Mouse (Mus musculus) kidney, adult 2 months (tissue): ENCODE data around the gene Fosb. TPM values are rescaled to one million over a fixed set of nuclear protein-coding genes. Genes with fewer than 3 reads are reported as not detected.

Source experiments
- DNase-seq: peaks from one replicate; pipeline ENCODE4 v3.0.0; 2021
- H3K27ac ChIP-seq: fragments of 200-500 bp; 2 replicates; pipeline ENCODE4 v1.5.1; 2012; ENCODE audit warnings: low read depth, low read length, control low read depth, inconsistent platforms; ENCODE audit not compliant: insufficient read depth
- H3K27me3 ChIP-seq: fragments of 200-500 bp; replicated peaks from 2 replicates; pipeline ENCODE4 v1.6.1; 2012; ENCODE audit warnings: mild to moderate bottlenecking, moderate library complexity, low read length, inconsistent platforms; ENCODE audit not compliant: control insufficient read depth, insufficient read depth
- H3K36me3 ChIP-seq: fragments of 200-500 bp; 2 replicates; pipeline ENCODE4 v1.6.1; 2012; ENCODE audit warnings: mild to moderate bottlenecking, moderate library complexity, low read length, inconsistent platforms; ENCODE audit not compliant: control insufficient read depth, insufficient read depth
- H3K4me1 ChIP-seq: fragments of 200-500 bp; 2 replicates; pipeline ENCODE4 v1.6.1; 2011; ENCODE audit warnings: low read length; ENCODE audit not compliant: control insufficient read depth, insufficient read depth
- H3K4me3 ChIP-seq: fragments of 200-500 bp; 2 replicates; pipeline ENCODE4 v1.5.1; 2011; ENCODE audit warnings: mild to moderate bottlenecking, low read depth, low read length, control low read depth; ENCODE audit not compliant: insufficient read depth
- CTCF ChIP-seq: fragments of 200-500 bp; conservative IDR thresholded peaks from 2 replicates; pipeline ENCODE4 v1.5.1; 2011; ENCODE audit warnings: low read depth, mild to moderate bottlenecking, control low read depth, low read length, moderate library complexity, mixed read lengths; ENCODE audit not compliant: insufficient read depth, insufficient read length
- POLR2A ChIP-seq: fragments of 200-500 bp; IDR thresholded peaks from one replicate; pipeline ENCODE4 v1.6.1; 2011; ENCODE audit warnings: low read depth, low read length, control low read depth
- WGBS: fragments of 180-500 bp; shearing (Covaris S2); methylation state at CpG from one replicate; pipeline ENCODE4 v1.1.7; 2018; 5-methylcytosine and 5-hydroxymethylcytosine counted together
- polyA plus RNA-seq: library from polyadenylated mRNA; depleted of rRNA; stranded (reverse); fragments of >200 nt; gene quantifications from 2 replicates; pipeline ENCODE4 v1.2.3, GENCODE M21; 2012

Fosb gene
- polyA plus RNA-seq, 1 experiment: 0.17 TPM

DNA sequence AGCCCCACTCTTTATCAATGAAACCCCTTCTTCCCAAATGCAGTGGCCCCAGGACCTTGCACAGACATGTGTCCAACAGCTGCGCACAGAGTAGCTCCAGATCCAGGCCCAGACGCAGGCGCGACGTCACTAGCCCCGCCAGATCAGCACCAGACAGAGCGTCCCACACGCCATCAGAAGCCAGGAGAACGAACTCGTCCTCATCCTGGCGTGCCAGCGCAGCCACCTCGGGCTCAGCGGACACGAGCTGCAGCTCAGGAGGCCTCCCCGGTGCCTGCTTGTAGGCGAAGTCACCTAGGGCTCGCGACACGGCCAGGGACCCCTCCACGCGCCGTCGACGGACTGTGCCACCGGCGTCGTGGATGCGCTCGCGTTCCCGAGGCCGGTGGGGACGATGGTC lies 30.8 kb downstream of the Fosb start:
- Histone ChIP-seq H3K36me3 (no peaks in the 10 kb centered on the region), H3K4me1 (no peaks in the 10 kb centered on the region), H3K27me3 (0 out of 2 replicates have a peak, but pooled peaks cover 2% of the 10 kb centered on the region), H3K27ac (no peak overlapping the region), H3K4me3 (no peak overlapping the region)
- no peak for TF ChIP-seq POLR2A
- TF ChIP-seq CTCF: no peak
- DNase-seq: no peak
- WGBS: 4% methylated on average over 34 of the region's 34 CpGs

DNA sequence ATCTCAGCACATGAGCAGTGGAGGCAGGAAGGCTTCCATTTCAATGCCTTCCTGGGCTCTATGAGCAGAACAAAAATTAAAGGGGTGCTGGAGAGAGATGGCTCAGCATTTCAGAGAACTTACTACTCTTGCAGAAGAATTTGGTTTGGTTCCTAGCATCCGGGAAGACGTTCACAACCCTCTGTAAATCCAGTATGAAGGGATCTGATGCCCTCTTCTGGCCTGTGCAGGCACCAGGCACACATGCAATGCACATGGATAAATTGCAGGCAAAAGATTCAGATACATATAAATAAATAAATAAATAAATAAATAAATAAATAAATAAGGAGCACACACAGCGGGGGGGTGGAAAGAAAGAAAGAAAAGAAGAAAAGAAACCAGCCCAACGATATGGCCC lies 33.6 kb downstream of the Fosb start:
- H3K4me1 ChIP-seq: peaks cover 4% of the 10 kb centered on the region; the same call in 1 of the 2 replicates
- 0 out of 2 replicates have a peak, but pooled peaks cover 2% of the 10 kb centered on the region for H3K27me3 ChIP-seq
- H3K36me3 ChIP-seq: no peaks in the 10 kb centered on the region
- WGBS: 47% methylated on average over 4 of the region's 4 CpGs
- DNase-seq: no peak
- no peak overlapping the region for H3K4me3 ChIP-seq
- H3K27ac ChIP-seq: no peak overlapping the region
- TF ChIP-seq CTCF (peak; percentile 55), POLR2A (no peak)

DNA sequence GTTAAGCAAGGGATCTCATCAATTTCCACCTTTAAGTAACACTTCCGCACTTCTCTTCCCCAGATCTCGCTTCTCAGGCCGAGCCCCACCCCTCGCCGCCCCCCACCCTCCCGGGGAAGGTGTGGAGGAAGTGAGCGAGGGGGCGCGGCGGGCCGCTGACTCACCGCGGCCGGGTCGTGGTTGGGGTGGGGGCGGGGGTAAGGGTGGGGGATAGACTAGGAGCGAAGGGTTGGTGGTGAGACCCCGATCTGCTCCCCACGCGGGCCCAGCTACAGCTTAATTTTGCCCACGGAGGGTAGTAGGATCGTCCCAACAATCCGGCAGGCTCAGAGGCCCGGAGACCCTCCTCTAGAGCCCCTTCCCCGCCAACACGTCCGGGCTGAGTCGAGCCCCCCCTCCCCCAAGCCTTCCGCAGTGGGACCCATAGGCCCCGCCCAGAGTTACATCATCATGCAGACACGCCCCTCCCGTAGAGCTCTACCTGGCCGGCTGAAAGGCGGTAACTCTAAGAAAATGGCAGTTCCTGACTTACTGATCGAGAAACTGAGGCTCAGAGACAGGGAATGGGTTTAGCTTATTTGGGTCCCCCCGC lies 37.6 kb downstream of the Fosb start:
- Histone ChIP-seq H3K27me3 (no peaks in the 10 kb centered on the region), H3K4me3 (peak overlapping the region; percentile 87), H3K36me3 (no peaks in the 10 kb centered on the region), H3K27ac (peak overlapping the region; percentile 91), H3K4me1 (peaks cover 8% of the 10 kb centered on the region)
- DNase-seq: peak; percentile 88
- TF ChIP-seq CTCF (no peak), POLR2A (no peak)
- WGBS: under 1% methylated on average over 35 of the region's 36 CpGs

DNA sequence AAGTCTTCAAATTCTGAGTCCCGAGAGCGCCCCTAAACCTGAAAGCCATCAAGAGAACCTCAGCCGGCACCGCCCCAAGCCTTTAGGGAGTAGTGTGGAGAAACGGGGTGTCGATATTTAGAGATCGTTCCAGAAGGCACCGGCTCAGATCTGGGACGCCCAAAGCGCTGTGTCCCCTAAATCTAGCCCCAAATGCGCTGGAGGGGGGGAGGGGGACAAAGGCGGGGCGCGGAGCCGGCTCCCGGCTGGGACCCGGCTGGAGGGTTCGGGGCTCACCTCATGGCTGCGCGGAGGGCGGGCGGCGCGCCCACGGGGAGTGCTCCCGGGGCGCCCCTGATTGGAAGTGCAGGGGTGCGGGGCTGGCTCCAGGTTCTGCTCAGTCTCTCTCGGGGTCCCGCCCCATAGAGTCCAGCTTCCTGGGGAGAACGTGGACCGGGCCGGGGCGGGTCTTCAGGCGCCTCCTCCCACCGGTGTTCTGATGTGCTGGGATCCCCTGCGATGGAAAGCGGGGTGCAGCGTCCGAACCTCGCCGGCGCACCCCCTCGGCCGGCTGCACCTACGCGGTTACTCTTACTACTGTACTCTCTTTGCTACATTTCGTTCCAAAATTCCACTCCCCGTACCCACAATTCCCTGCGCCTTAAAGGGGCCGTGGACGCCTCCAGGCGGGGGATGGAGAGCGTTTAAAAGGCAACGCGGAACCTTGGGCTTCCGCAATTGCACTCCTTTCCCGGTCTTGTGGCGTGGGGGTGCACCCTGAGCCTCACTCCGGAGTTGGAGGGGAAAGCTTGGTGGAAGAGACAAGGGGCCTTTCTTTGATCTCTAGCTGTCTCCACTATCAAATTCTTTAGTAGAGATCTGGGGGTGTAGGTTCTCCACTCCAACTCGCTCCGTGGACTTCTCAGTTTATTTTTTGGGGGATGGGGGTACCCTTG lies 38.3 kb downstream of the Fosb start, which contains the start of gene Vasp:
Gene Vasp (minus strand): TSS at position 580 of the 935 bp plus-strand sequence.
- H3K4me3 ChIP-seq: peak within 1 kb of the TSS; percentile 87
- H3K4me1 ChIP-seq: peaks cover 15% of the 10 kb centered on the region
- no peak for TF ChIP-seq CTCF
- TF ChIP-seq POLR2A: peak; percentile 62
- peak within 1 kb of the TSS; percentile 91 for H3K27ac ChIP-seq
- no peaks in the 10 kb centered on the region for H3K27me3 ChIP-seq
- no peaks in the 10 kb centered on the region for H3K36me3 ChIP-seq
- under 1% methylated on average over 61 of the region's 62 CpGs for WGBS
- DNase-seq: peak; percentile 93

DNA sequence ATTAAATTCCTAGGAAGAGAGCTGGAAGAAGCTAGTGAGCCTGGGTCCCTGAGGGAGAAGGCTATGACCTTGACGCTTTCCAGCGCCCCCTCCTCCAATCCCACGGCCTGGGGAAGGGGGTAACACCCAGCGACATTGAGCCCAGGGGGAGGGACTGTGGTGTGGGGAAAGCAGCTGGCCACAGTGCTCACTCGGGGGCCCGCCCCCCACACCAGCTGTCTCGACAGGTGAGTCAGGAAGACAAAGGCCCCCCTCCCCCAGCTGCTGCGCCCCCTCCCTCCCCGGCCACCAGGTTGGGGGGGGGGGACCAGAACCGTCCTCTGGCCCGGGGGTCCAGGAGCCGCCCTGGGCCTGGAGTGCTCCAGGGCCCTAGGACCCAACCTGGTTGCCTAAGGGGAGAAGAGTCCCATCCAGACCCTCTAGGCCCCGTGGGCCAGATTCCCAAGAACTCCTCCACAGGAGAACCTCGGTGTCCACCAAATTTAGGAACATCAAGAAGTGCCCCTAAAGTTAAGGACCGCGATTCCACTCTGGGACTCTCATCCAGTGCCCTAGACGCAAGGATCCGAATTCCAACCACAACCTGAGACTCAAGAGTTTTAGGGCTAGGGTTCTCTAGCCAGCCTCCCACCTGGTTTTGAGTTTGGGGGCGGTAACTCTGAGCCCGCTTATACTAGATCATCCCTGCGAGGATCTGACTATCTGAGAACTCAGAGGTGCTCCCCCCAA lies 39.2 kb downstream of the Fosb start:
- H3K36me3 ChIP-seq: no peaks in the 10 kb centered on the region
- WGBS: 2% methylated on average over 21 of the region's 21 CpGs
- peak overlapping the region; percentile 87 for H3K4me3 ChIP-seq
- peaks cover 19% of the 10 kb centered on the region for H3K4me1 ChIP-seq
- H3K27me3 ChIP-seq: no peaks in the 10 kb centered on the region
- H3K27ac ChIP-seq: peak overlapping the region; percentile 66
- peak; percentile 32 for DNase-seq
- TF ChIP-seq CTCF (no peak), POLR2A (no peak)

DNA sequence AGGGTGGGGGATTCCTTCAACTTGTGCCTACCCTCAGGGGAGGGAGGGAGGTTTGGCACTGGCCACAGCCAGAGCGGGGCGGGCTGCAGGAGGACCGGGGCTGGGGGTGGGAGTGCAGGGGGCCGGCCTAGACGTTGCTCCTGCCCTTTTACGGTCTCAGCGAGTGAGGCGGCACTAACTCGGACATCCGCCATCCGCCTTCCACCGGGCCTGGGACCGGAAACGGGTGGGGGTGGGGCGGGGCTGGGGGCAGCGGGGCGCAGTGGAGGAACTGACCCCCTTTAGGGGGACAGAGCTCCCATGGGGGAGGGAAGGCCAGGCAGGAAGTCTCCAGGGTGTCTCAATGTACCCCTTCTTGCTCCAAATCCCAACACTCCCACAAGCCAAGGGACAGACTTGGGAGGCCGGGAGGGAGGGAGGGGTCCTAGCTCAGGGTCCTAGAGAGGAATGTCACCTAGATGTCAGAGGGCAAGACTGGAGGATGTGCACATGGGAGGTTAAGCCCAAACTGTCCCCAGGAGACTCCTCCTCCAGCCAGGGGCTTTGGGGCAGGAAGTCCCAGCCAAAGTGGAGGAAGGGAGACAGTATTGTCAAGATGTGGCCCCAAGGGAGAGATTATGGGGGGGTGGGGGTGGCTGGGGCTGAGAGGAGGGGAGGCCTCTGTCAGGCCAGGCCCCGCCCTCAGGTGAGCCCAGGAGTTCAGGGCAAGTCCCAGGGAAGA lies 40.0 kb downstream of the Fosb start:
- no peaks in the 10 kb centered on the region for H3K27me3 ChIP-seq
- H3K4me1 ChIP-seq: peaks cover 19% of the 10 kb centered on the region
- no peak for TF ChIP-seq POLR2A
- no peak for TF ChIP-seq CTCF
- H3K27ac ChIP-seq: peak overlapping the region; percentile 84
- H3K4me3 ChIP-seq: peak overlapping the region; percentile 87
- WGBS: 3% methylated on average over 19 of the region's 19 CpGs
- H3K36me3 ChIP-seq: no peaks in the 10 kb centered on the region
- peak; percentile 84 for DNase-seq
